Mouse (Mus musculus) liver, adult 10 weeks (tissue): Measurements from ENCODE around the gene Med24. TPM values are rescaled to one million over a fixed set of nuclear protein-coding genes. Genes with fewer than 3 reads are reported as not detected.

Source experiments
- polyA plus RNA-seq: library from polyadenylated mRNA; stranded (reverse); fragments of 350-450 nt; fragmentation: Illumina TruSeq; extraction: RNeasy Lipid Tissue Mini Kit (QIAGEN cat#74804); gene quantifications from one replicate; pipeline ENCODE4 v1.2.3, GENCODE M21; 2014; ENCODE audit warnings: low read depth, low replicate concordance

Med24 gene
- 2.0 TPM for polyA plus RNA-seq

DNA sequence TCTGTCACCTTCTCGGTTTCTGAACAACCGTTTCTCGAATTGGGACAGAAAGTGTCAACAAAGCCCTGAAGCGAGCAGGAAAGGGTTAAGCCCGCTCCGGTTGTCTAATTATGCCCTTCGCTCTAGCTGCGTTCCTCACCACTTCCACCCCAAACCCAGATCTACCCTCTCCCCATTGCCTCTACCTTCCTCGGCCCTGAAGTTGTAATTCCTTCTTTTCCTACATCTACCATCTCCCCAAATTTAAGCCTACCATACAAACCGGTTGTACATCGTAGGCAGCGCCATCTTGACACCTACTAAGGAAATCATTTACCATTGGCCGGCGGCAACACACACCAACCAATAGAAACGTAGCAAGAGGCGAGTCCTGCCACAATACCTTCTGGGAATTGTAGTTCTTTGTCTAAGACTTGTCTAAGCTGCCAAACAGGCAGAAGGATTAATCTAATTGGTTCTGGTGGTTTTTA, at the start of gene Med24:
Gene Med24 (minus strand): TSS at position 317 of the 470 bp plus-strand sequence.

DNA sequence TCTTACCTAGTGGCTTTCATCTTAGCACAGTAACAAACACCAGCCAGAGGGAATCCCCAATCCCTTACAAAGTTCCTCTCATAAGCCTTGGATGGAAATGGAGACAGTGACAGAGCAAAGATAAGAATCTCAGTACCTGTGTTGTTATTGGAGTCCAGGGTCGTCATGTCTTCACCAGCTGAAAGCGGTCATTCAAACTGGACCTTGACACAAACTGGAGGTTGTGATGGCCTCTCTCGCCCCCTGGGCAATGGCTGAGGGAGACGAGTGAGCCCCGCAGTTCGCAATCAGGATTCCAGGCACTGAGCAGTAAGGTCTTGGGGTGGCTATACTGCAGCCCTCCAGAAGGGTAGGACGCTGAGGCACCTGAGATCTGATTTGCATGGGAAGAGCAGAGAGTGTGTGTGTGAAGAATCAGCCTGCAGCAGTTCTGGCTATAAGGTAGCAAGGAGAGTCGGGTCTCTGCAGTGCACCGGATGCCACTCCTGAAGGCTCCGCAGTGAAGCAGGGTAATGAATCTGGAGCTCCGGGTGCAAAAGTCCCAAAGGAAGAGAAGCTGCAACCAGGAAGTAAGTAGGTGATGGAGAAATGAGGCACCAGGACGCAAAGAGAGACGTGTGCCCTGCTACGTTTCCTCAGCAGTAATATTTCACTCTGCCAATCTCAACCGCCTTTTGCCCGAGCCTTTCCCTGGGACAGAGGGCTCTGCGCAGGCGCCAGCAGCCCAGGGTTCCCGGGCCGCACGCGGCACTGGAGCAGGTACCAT, 45.5 kb upstream of the Med24 start, which contains the start of gene Nr1d1:
Gene Nr1d1 (minus strand): TSS at position 752 of the 766 bp plus-strand sequence.

DNA sequence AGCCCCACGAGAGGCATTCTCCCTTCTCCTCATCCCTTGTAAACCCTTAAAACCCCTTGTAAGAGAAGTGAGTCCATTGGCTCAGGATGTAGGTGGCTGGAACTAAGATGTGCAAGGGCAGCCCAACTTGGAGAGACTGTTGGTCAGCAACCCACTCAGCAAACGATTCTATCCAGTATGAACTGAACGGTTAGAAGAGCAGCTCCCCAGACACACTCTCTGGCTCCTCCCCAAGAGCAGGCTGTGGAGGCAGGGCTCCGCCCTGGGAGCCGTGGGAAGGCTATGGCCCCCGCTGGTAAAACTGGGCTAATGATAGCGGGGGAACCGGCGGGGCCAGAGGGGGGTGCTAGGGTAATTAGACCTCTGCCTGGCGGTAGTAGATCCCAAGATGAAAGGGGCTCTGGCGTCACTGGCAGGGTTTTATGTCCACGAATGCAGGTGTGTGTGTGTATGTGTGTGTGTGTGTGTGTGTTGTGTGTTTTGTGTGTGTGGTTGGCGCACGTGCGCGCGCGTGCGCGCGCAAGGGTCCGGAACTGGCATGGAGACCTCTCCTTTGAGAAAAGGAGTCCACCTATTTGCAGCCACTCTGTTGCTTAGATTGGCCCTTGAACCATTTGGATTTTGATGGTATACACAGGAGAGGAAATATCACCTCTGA, 11.3 kb upstream of the Med24 start, which contains the start of gene Thra:
Gene Thra (plus strand): TSS at position 246 of the 658 bp plus-strand sequence.

GRCm38 (mm10) chr11:98701213-98701670, 28.0 kb downstream of the Med24 start, which contains the start of gene Csf3:
TSS of gene Csf3 (plus strand) at chr11:98701263.

GRCm38 (mm10) chr11:98681786-98682745, 47.2 kb downstream of the Med24 start, which contains the start of gene Psmd3:
TSS of gene Psmd3 (plus strand) at chr11:98682554.

DNA sequence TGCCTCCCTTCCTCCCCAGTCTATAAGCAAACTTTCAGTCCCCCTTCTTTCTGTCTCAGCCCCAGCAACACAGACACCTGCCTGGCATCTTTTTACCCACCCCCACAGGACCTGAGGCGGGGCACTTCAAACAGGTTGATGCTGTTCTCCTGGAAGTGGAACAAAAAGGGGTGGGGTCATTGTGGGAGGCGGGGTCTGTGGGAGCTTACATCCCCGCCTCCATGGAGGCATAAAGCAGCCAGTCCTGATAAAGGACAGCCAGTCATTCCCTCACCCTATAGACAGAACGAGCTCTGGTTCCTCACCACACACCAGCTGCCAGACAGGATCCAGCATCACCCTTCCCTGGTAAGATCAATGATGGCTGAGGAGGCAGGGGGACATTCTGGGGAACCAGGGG, 65.1 kb downstream of the Med24 start, which contains the start of gene Gsdma:
Gene Gsdma (plus strand): TSS at position 261 of the 400 bp plus-strand sequence.

Other genes with a start within 250 kb of the Med24 start
- 0.37 TPM for gene Ikzf3, start 183.4 kb downstream of the Med24 start, polyA plus RNA-seq
- 0.32 TPM for gene Zpbp2, start 178.3 kb downstream of the Med24 start, polyA plus RNA-seq
- gene Ormdl3, start 142.1 kb downstream of the Med24 start, polyA plus RNA-seq: 17.5 TPM
- not detected for gene Lrrc3c, start 131.1 kb downstream of the Med24 start, polyA plus RNA-seq
- gene Gm12355, start 103.8 kb downstream of the Med24 start, polyA plus RNA-seq: not detected
- gene Gsdma3, start 103.1 kb downstream of the Med24 start, polyA plus RNA-seq: not detected
- not detected for gene Gsdma2, start 82.7 kb downstream of the Med24 start, polyA plus RNA-seq
- gene Gsdma, start 65.1 kb downstream of the Med24 start, polyA plus RNA-seq: not detected
- gene Psmd3, start 46.9 kb downstream of the Med24 start, polyA plus RNA-seq: 16.6 TPM
- not detected for gene Csf3, start 28.2 kb downstream of the Med24 start, polyA plus RNA-seq
- 1.7 TPM for gene Thra, start 11.2 kb upstream of the Med24 start, polyA plus RNA-seq
- gene Nr1d1, start 45.9 kb upstream of the Med24 start, polyA plus RNA-seq: 8.0 TPM
- 35.5 TPM for gene Msl1, start 66.1 kb upstream of the Med24 start, polyA plus RNA-seq
- 8.3 TPM for gene Casc3, start 75.5 kb upstream of the Med24 start, polyA plus RNA-seq
- not detected for gene Rapgefl1, start 107.3 kb upstream of the Med24 start, polyA plus RNA-seq
- gene Wipf2, start 134.2 kb upstream of the Med24 start, polyA plus RNA-seq: 4.0 TPM
- 0.08 TPM for gene Cdc6, start 178.4 kb upstream of the Med24 start, polyA plus RNA-seq
- 1.1 TPM for gene Rara, start 198.4 kb upstream of the Med24 start, polyA plus RNA-seq